Mouse (Mus musculus): ENCODE results near the gene Il18. TPM values are rescaled to one million over a fixed set of nuclear protein-coding genes. Genes with fewer than 3 reads are reported as not detected.

Gene Il18
- total RNA-seq (2023): 1.5 TPM

DNA sequence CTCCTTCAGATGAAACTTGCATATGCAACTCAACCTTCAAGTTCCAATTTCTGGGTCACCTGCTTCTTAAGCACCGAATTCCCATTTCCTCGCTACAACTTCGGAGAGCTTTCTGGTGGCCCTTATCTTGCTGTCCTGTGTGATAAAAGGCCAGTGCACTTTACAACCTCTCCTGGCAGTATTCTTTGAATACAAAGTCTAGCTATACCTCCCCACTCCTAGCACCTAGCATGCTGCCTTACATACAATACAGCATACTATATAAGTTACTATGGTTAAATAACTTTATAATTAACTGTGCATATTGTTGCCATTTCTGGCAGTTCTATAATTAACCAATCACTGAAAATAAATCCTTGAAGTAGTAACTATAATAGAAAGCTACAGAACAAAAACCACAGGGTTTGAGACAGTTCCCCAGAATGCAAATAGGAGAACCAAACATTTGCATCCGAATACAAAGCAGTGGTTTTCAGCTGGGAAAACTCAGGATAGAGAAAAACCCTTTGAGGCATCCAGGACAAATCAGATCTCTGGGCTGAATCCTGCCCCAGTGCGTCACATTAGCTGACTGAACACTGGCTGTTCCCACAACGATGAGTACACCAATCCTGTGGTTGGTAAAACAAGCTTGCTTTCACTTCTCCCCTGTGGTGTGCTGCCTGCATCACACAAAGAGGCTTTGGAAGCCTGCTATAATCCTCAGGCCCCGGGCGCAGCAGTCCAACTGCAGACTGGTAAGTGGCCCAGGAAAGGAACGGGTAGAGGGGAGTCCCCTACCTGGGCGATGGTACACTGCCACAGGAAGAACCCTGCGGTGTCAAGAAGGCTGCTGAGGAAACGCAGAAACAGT, at the start of gene Il18:
Gene Il18, plus strand, starts transcription at position 587 of the 853 bp plus-strand sequence.

DNA sequence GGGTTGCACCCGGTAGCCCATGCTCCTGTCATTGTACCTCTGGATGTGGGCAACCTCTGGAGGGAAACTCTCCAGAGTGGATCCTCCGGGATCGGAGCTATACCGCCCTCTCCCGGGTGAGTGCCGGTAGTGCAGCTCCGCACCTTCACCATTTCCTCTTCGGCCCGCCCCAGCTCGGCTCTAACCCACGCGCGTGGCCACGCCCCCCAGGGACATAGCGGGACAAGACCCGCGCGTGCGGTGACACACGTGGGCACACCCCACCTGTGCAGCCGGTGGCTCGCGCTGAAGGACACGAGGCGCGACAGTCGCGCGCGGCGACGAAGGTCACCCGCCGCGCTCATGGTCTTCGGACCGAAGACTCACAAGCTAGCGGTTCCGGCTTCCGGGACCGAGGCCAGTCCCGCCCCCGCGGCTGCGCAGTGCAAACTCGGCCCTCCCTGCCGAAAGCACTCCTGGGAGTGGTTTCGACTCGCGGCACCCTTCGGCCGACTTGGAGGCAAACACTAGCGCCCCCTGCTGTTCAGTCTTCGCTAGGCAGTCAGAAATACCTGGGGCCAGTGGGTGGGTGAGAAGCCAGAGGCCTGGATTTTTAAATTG, 26.2 kb upstream of the Il18 start, which contains the start of gene Pts:
Gene Pts, minus strand, starts transcription at position 432 of the 600 bp plus-strand sequence.

DNA sequence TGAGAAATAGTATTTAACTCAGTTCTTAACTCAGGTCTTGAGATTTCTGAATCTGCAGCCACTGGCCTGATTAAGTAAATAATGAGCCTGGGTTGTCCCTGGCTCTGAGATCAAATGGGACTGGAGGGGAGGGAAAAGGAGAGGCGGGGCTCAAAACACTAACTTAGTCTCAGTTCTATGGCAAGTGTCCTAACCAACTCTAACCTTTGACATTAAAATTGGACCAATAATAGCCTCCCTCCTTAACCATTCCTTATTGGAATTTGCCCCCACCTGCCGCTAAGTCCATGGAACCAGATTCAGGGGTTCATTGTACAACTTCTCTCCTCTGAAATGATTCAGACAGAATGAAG, 443 bp downstream of the Il18 start, which contains the start of gene Bco2:
Gene Bco2, minus strand, starts transcription at position 88 of the 353 bp plus-strand sequence.

DNA sequence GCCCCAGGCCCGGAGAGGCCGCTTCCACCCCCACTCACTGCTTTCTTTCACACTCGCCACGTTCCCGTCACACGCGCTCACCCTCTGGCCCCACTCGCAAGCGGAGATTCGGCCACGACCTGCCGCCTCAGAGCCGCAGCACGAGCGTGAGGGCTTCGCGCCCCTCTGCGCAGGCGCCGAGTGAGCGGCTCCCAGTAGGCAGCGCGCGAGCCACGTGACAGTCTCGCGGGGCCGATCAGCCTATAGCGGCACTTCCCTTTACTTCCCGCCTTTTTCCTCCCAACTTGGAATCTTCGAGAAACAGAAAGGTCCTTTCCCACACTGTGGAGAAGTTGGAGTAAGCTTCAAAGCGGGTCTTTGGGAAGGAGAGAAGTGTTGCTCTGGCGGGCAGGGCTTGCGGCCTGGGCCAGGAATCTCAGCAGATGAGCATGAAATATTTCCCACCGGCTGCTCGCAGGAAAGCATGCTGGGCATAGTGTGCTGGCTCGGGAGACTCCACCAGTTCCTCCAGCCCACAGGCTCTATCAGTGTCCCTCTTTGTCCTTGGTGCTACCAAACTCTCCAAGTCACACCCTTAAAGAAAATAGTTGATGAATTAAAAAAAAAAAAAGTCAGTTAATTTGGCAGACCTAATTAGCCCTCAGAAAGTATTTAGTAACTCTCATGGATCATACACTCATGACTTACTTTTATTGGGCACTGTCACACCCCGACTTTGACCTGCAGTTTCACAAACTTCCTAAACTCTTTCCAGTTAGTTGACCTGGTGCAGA, 6.7 kb downstream of the Il18 start, which contains the start of gene Tex12:
Gene Tex12, minus strand, starts transcription at position 181 of the 773 bp plus-strand sequence.

DNA sequence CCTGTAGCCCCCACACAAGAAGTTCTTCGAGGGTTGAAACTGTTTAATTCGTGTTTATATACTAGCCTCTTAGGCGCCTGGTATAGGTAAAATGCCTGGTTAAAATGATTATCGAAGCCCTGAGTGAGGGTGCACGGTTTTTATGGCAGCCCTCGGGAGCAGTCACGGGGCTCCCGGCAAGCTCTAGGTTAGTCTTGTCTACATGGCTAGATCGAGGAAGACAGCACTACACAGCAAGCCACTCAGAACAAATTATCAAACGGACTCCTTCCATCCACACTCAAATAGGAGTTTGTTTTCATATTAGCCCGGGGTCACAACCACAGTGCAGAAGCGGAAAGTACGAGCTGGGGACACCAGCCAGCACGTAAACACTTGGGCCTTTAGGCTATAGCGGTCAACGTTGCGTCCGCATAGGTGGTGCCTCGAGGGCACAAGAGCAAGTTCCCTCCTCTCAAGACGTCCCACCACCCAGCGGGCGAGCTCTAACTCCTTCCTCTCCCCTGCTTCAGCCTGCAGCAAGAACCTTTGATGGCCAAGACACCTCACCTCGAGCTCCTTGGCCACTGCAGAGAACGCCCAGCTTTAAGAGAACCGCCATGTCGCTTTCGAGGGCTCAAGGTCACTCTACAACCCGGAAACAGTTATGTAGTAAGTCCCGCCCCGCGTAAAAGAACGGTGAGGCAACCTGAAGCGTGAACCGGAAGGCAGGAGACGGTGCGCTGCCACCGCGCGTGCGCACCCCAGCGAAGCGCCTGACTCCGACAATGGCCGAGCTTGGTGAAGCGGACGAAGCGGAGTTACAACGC, 48.8 kb downstream of the Il18 start, which contains the start of the genes Sdhd and Timm8b:
Gene Sdhd, minus strand, starts transcription at position 624 of the 809 bp plus-strand sequence.
Gene Timm8b, plus strand, starts transcription at position 722 of the 809 bp plus-strand sequence.

DNA sequence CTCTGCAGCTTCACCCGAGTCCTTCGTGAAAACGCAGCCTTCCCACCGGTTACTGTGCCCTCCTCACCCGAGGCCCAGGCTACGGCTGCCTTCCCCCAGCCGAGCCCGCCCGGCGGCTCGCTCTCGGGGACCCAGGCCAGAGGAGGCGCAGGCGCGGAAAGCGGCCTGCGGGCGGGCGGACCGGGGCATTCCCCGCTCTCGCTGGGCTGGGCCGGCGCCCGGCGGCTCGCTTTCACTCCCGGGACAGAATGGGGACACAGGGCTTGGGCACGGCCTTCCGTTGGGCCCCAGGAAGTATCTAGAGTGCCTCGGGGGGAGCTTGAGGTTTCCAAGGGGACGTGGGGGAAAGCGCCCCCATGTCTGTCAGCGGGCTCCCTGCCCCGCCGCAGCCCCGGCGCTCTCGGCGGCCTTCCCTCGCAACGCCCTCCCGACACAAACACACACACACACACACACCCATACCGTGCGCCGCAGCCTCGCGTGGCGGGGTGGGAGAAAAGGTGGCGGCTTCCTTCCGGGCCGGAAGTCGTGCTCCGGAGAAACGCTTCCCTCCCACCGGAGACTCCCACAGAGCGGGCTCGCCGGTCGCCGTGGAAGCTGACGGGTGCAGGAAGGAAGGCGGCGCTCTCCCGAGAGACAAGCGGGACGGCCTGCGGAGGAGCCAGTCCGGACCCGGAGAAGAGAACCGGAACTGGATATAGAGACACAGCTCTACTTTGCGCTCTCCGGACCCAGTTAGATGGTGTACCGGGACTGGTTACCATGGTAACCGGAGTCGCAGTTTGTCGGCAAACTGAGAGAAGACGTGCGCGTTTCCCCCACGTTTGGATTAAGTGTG, 62.4 kb downstream of the Il18 start, which contains the start of the genes Pih1d2 and Nkapd1:
Gene Pih1d2, plus strand, starts transcription at position 556 of the 838 bp plus-strand sequence.
Gene Nkapd1, minus strand, starts transcription at position 699 of the 838 bp plus-strand sequence.

Other genes starting within 250 kb of the Il18 start
- gene Rpl10-ps3, start 209.9 kb upstream of the Il18 start, total RNA-seq (2023): 1,972 TPM
- gene Plet1, start 60.3 kb upstream of the Il18 start, total RNA-seq (2023): not detected
- 49.0 TPM for gene Pts, start 26.1 kb upstream of the Il18 start, total RNA-seq (2023)
- 0.44 TPM for gene Bco2, start 354 bp downstream of the Il18 start, total RNA-seq (2023)
- not detected for gene Tex12, start 6.5 kb downstream of the Il18 start, total RNA-seq (2023)
- 57.6 TPM for gene Sdhd, start 49.0 kb downstream of the Il18 start, total RNA-seq (2023)
- gene Timm8b, start 49.1 kb downstream of the Il18 start, total RNA-seq (2023): 45.3 TPM
- gene Pih1d2, start 62.5 kb downstream of the Il18 start, total RNA-seq (2023): 0.62 TPM
- 28.4 TPM for gene Nkapd1, start 62.6 kb downstream of the Il18 start, total RNA-seq (2023)
- 26.2 TPM for gene Dlat, start 105.0 kb downstream of the Il18 start, total RNA-seq (2023)
- gene Dixdc1, start 184.7 kb downstream of the Il18 start, total RNA-seq (2023): not detected
- not detected for gene 2310030G06Rik, start 191.7 kb downstream of the Il18 start, total RNA-seq (2023)
- 2.2 TPM for gene Cryab, start 196.5 kb downstream of the Il18 start, total RNA-seq (2023)
- not detected for gene Hspb2, start 197.5 kb downstream of the Il18 start, total RNA-seq (2023)
- gene Fdxacb1, start 213.4 kb downstream of the Il18 start, total RNA-seq (2023): 5.1 TPM
- 15.9 TPM for gene Alg9, start 220.2 kb downstream of the Il18 start, total RNA-seq (2023)
- 14.8 TPM for gene 1110032A03Rik, start 220.7 kb downstream of the Il18 start, total RNA-seq (2023)